Mouse (Mus musculus): ENCODE measurements around the gene Tnr. TPM values are rescaled to one million over a fixed set of nuclear protein-coding genes. Genes with fewer than 3 reads are reported as not detected.

Gene Tnr
- polyA plus RNA-seq, 1 experiment from 2014 or later, result 0.63 TPM

DNA sequence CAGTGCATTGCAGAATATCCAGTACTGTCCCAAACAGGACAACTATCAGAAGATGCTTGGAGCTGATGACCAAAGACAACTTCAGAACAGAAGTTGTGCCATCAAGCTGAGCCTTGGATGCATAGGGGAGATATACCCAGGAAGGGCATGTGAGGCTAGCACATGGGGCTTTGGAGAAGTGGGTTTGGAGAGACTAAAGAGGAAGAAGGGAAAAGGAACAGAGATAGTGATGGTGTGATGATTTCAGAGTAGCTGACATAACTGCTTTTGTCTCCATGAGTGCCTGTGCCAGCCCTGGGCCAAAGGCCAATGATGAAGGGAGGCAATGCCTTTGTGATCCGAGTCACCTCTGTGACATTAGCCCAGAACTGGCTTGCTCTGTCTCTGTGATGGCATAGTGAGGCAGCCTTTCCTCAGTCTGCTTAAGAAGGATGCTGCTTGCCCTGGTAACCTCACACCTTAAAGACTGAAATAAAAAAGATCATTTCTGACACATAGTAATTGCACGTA lies 220.2 kb downstream of the Tnr start:
- ATAC-seq (replicated peaks; ENCODE audit: insufficient number of reproducible peaks, low FRiP score, low TSS enrichment, low read depth) (no peak), DNase-seq (ENCODE audit: low spot score) (no peak)
- Histone ChIP-seq H3K9me3 (replicated peaks; ENCODE audit: control insufficient read depth, low read length) (no peaks in the 10 kb centered on the region), H3K4me3 (ENCODE audit: low read depth, low read length) (no peak overlapping the region), H3K4me1 (ENCODE audit: control insufficient read depth, insufficient read depth, low read length) (no peaks in the 10 kb centered on the region), H3K27ac (replicated peaks; ENCODE audit: low read depth, low read length) (no peak overlapping the region), H3K9ac (replicated peaks; ENCODE audit: low read length) (no peak overlapping the region), H3K27me3 (ENCODE audit: control insufficient read depth, insufficient read depth, low read length) (no peaks in the 10 kb centered on the region), H3K4me2 (ENCODE audit: low read depth, low read length) (no peak overlapping the region), H3K36me3 (replicated peaks; ENCODE audit: control insufficient read depth, insufficient read depth, low read depth, low read length) (no peaks in the 10 kb centered on the region)
- WGBS, result 77% methylated on average over 2 of the region's 2 CpGs

DNA sequence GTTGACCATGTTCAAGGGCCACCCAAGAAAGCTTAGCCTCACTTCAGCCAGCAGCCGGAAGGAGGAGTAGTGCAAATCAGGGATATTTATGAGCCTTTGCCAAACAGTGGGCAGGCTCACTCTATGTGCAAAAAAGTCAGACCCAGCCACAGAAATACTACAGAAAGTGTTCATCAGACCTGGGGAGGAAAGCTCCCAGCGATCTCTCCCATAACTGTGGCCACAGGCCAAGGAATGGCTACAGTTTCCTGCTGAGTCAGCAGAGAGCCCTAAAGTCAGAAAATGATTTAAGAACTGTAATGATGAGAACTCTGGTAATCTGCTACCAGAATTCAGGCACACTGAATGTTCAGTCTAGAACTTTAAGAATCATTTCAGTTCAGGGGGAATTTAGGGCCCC lies 221.7 kb downstream of the Tnr start:
- Histone ChIP-seq H3K9ac (replicated peaks; ENCODE audit: low read length) (no peak overlapping the region), H3K36me3 (replicated peaks; ENCODE audit: control insufficient read depth, insufficient read depth, low read depth, low read length) (no peaks in the 10 kb centered on the region), H3K27me3 (ENCODE audit: control insufficient read depth, insufficient read depth, low read length) (no peaks in the 10 kb centered on the region), H3K4me2 (ENCODE audit: low read depth, low read length) (no peak overlapping the region), H3K4me1 (ENCODE audit: control insufficient read depth, insufficient read depth, low read length) (no peaks in the 10 kb centered on the region), H3K27ac (replicated peaks; ENCODE audit: low read depth, low read length) (no peak overlapping the region), H3K4me3 (ENCODE audit: low read depth, low read length) (no peak overlapping the region), H3K9me3 (replicated peaks; ENCODE audit: control insufficient read depth, low read length) (no peaks in the 10 kb centered on the region)
- WGBS, result 85% methylated on average over 2 of the region's 2 CpGs
- no peak for DNase-seq (ENCODE audit: low spot score)
- no peak for ATAC-seq (replicated peaks; ENCODE audit: insufficient number of reproducible peaks, low FRiP score, low TSS enrichment, low read depth)

DNA sequence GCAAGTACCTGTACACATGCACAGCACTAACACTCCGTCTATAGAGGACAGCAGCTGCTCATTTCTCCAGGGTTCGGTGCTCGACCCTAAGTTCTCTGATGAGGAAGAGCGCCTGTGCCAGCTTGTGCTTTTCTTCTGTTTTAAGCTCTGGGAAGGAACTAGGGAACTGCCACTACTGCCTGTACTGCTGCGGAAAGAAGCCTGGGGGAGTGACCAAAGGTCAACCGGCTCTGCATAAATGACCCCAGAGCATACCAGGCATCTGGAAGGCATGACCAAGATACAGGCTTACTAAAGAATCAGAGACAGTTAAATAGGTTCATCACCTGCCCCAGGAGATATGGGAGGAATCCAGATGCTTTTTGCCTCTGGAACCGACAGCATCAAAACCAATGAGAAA lies 224.4 kb downstream of the Tnr start:
- H3K9ac ChIP-seq (replicated peaks; ENCODE audit: low read length), result no peak overlapping the region
- no peaks in the 10 kb centered on the region for H3K27me3 ChIP-seq (ENCODE audit: control insufficient read depth, insufficient read depth, low read length)
- H3K27ac ChIP-seq (replicated peaks; ENCODE audit: low read depth, low read length), result no peak overlapping the region
- no peak overlapping the region for H3K4me3 ChIP-seq (ENCODE audit: low read depth, low read length)
- no peaks in the 10 kb centered on the region for H3K4me1 ChIP-seq (ENCODE audit: control insufficient read depth, insufficient read depth, low read length)
- H3K9me3 ChIP-seq (replicated peaks; ENCODE audit: control insufficient read depth, low read length), result no peaks in the 10 kb centered on the region
- ATAC-seq (replicated peaks; ENCODE audit: insufficient number of reproducible peaks, low FRiP score, low TSS enrichment, low read depth), result no peak
- no peaks in the 10 kb centered on the region for H3K36me3 ChIP-seq (replicated peaks; ENCODE audit: control insufficient read depth, insufficient read depth, low read depth, low read length)
- H3K4me2 ChIP-seq (ENCODE audit: low read depth, low read length), result no peak overlapping the region
- 29% methylated on average over 7 of the region's 7 CpGs for WGBS
- no peak for DNase-seq (ENCODE audit: low spot score)

DNA sequence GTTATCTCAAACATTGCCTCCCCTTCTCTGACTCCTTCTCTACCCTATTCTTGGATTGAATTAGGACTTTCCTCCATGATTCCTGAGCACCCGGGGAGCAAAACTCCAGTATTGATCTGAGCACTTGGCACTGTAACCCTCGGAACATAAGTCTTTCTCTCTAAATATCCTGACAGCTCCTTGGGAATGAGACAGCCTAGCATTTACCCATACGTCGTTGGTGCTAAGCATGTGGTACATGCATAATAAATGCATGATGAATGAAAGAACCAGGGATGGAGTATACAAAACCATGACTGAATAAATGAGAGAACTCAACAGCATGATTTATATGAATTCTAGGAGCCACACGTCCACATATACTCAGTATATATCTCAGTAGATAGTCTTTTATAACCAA lies 226.8 kb downstream of the Tnr start:
- ATAC-seq (replicated peaks; ENCODE audit: insufficient number of reproducible peaks, low FRiP score, low TSS enrichment, low read depth), result no peak
- no peak overlapping the region for H3K4me2 ChIP-seq (ENCODE audit: low read depth, low read length)
- no peak for DNase-seq (ENCODE audit: low spot score)
- no peaks in the 10 kb centered on the region for H3K4me1 ChIP-seq (ENCODE audit: control insufficient read depth, insufficient read depth, low read length)
- 73% methylated on average over 5 of the region's 5 CpGs for WGBS
- H3K9ac ChIP-seq (replicated peaks; ENCODE audit: low read length), result no peak overlapping the region
- no peak overlapping the region for H3K4me3 ChIP-seq (ENCODE audit: low read depth, low read length)
- H3K9me3 ChIP-seq (replicated peaks; ENCODE audit: control insufficient read depth, low read length), result no peaks in the 10 kb centered on the region
- no peaks in the 10 kb centered on the region for H3K36me3 ChIP-seq (replicated peaks; ENCODE audit: control insufficient read depth, insufficient read depth, low read depth, low read length)
- no peaks in the 10 kb centered on the region for H3K27me3 ChIP-seq (ENCODE audit: control insufficient read depth, insufficient read depth, low read length)
- no peak overlapping the region for H3K27ac ChIP-seq (replicated peaks; ENCODE audit: low read depth, low read length)

DNA sequence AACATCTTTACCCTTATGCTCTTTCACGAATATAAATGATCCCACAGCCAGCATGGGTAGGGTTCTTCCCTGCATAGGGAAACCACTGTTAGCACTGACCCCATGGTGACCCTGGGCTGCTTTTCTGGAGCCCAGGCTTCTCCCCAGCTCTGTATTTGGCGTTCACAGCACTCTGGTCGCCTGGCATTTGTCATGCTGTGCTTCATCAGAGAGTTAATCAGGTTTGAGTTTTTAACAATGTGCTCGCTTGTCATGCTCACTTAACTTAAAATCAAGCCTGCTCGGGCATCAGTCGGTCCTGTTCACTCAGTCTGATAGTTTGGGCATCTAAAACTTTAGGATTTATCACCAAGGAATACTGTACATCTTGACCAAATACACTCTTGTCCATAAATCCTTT lies 227.3 kb downstream of the Tnr start:
- no peak overlapping the region for H3K4me3 ChIP-seq (ENCODE audit: low read depth, low read length)

DNA sequence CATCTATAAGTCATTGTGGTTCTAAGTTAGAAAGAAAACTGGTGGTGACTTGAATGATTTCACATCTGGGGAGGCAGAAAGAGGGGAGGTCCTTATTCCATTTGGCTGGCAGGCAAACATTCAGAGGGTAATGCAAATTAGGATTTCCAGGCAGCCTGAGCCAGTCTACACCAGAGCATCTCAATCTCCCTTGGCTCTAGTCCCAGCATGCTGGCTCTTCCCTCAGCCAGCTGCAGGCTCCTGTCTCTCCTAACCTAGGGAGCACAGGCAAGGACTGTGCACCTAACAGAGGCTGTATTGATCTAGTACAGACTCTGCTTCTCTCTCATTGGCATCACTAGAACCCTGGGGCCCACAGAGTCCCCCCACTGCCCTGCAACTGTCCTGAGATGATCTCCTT lies 237.4 kb downstream of the Tnr start:
- no peak overlapping the region for H3K4me3 ChIP-seq (ENCODE audit: low read depth, low read length)
- no peak overlapping the region for H3K9ac ChIP-seq (replicated peaks; ENCODE audit: low read length)
- no peaks in the 10 kb centered on the region for H3K36me3 ChIP-seq (replicated peaks; ENCODE audit: control insufficient read depth, insufficient read depth, low read depth, low read length)
- H3K27me3 ChIP-seq (ENCODE audit: control insufficient read depth, insufficient read depth, low read length), result no peaks in the 10 kb centered on the region
- ATAC-seq (replicated peaks; ENCODE audit: insufficient number of reproducible peaks, low FRiP score, low TSS enrichment, low read depth) (no peak), DNase-seq (ENCODE audit: low spot score) (no peak)
- no peaks in the 10 kb centered on the region for H3K4me1 ChIP-seq (ENCODE audit: control insufficient read depth, insufficient read depth, low read length)
- H3K27ac ChIP-seq (replicated peaks; ENCODE audit: low read depth, low read length), result no peak overlapping the region
- H3K9me3 ChIP-seq (replicated peaks; ENCODE audit: control insufficient read depth, low read length), result no peaks in the 10 kb centered on the region
- no peak overlapping the region for H3K4me2 ChIP-seq (ENCODE audit: low read depth, low read length)

More for the DNA sequence above, 227.3 kb downstream of the Tnr start:
- no peaks in the 10 kb centered on the region for H3K27me3 ChIP-seq (ENCODE audit: control insufficient read depth, insufficient read depth, low read length)
- H3K9ac ChIP-seq (replicated peaks; ENCODE audit: low read length), result no peak overlapping the region
- H3K9me3 ChIP-seq (replicated peaks; ENCODE audit: control insufficient read depth, low read length), result no peaks in the 10 kb centered on the region
- 22% methylated on average over 6 of the region's 6 CpGs for WGBS
- no peak overlapping the region for H3K27ac ChIP-seq (replicated peaks; ENCODE audit: low read depth, low read length)
- DNase-seq (ENCODE audit: low spot score), result no peak
- no peak overlapping the region for H3K4me2 ChIP-seq (ENCODE audit: low read depth, low read length)
- no peaks in the 10 kb centered on the region for H3K36me3 ChIP-seq (replicated peaks; ENCODE audit: control insufficient read depth, insufficient read depth, low read depth, low read length)
- no peaks in the 10 kb centered on the region for H3K4me1 ChIP-seq (ENCODE audit: control insufficient read depth, insufficient read depth, low read length)
- ATAC-seq (replicated peaks; ENCODE audit: insufficient number of reproducible peaks, low FRiP score, low TSS enrichment, low read depth), result no peak

DNA sequence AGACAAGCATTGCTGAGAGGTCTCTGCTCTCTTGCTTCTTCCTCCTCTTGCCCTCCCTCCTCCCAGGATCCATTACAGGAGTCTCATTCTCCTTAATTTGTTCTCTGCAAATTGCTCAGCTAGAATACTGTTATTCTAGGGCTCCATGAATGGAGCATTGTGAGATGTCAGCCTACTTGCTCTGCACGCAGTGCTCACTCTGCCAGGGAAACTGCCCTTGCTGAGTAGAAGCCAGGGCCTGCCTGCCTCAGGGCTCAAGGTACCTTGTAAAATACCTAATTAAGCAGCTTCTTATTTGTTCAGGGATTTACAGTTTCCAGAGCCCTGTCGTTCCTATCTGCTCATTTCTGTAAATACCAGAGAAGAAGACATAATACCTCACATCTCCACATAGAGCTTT lies 240.3 kb downstream of the Tnr start:
- no peak for ATAC-seq (replicated peaks; ENCODE audit: insufficient number of reproducible peaks, low FRiP score, low TSS enrichment, low read depth)
- no peaks in the 10 kb centered on the region for H3K36me3 ChIP-seq (replicated peaks; ENCODE audit: control insufficient read depth, insufficient read depth, low read depth, low read length)
- no peak overlapping the region for H3K27ac ChIP-seq (replicated peaks; ENCODE audit: low read depth, low read length)

DNA sequence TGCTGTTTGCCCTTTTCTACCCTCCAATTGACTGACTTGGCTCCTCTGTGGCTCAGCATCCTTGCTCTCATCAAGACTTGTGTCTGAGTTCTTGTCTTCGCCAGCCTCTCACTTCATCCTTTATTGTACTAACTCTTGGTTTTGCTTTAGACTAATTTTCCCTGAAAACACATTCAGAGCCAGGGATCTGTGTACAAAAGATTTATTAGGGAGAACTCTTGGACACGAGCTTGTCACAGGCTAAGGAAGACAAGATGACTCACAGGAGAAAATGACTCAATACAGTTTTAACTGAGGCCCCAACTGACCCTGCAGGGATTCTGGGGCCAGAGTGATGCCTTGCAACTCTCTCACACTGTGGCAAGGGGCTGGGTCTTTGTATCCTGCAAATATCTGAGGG lies 241.3 kb downstream of the Tnr start:
- DNase-seq (ENCODE audit: low spot score), result no peak
- no peaks in the 10 kb centered on the region for H3K36me3 ChIP-seq (replicated peaks; ENCODE audit: control insufficient read depth, insufficient read depth, low read depth, low read length)
- no peak overlapping the region for H3K4me3 ChIP-seq (ENCODE audit: low read depth, low read length)
- H3K4me1 ChIP-seq (ENCODE audit: control insufficient read depth, insufficient read depth, low read length), result no peaks in the 10 kb centered on the region
- H3K27me3 ChIP-seq (ENCODE audit: control insufficient read depth, insufficient read depth, low read length), result no peaks in the 10 kb centered on the region
- H3K4me2 ChIP-seq (ENCODE audit: low read depth, low read length), result no peak overlapping the region
- H3K9ac ChIP-seq (replicated peaks; ENCODE audit: low read length), result no peak overlapping the region
- WGBS, result 74% methylated on average over 2 of the region's 2 CpGs
- no peaks in the 10 kb centered on the region for H3K9me3 ChIP-seq (replicated peaks; ENCODE audit: control insufficient read depth, low read length)
- no peak for ATAC-seq (replicated peaks; ENCODE audit: insufficient number of reproducible peaks, low FRiP score, low TSS enrichment, low read depth)
- H3K27ac ChIP-seq (replicated peaks; ENCODE audit: low read depth, low read length), result no peak overlapping the region

More for the DNA sequence above, 240.3 kb downstream of the Tnr start:
- Histone ChIP-seq H3K4me3 (ENCODE audit: low read depth, low read length) (no peak overlapping the region), H3K4me1 (ENCODE audit: control insufficient read depth, insufficient read depth, low read length) (no peaks in the 10 kb centered on the region), H3K9me3 (replicated peaks; ENCODE audit: control insufficient read depth, low read length) (no peaks in the 10 kb centered on the region), H3K9ac (replicated peaks; ENCODE audit: low read length) (no peak overlapping the region), H3K27me3 (ENCODE audit: control insufficient read depth, insufficient read depth, low read length) (no peaks in the 10 kb centered on the region), H3K4me2 (ENCODE audit: low read depth, low read length) (no peak overlapping the region)
- DNase-seq (ENCODE audit: low spot score), result no peak
- WGBS, result 50% methylated on average over 2 of the region's 2 CpGs

Data from embryonic facial prominence, embryonic 11.5 days (tissue).